Mouse (Mus musculus): ENCODE measurements at regions not wholly inside any gene's neighbourhood (a gene's known extent, or its start where the extent isn't known, plus 50 kb on each side); places are given as distances from the start of the nearest gene placed in this dataset.

DNA sequence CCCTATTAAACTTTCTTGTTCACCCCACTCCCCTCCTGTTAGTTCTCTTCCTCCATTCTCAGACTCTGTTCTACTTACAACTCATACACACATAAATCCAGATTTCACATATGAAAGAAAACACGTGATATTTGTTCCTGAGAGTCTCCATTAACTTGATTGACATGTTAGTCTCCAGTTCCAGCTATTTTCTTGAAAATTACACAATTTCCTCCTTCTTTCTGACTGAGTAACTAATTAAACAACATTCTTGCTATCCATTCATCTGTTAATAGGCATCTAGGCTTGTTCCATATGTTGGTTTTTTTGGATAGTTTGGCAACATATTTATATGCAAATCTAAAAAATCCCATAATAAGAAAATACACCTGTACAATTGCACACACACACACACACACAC, 161.7 kb upstream of the Nr2f1 start:
- no peak for DNase-seq

DNA sequence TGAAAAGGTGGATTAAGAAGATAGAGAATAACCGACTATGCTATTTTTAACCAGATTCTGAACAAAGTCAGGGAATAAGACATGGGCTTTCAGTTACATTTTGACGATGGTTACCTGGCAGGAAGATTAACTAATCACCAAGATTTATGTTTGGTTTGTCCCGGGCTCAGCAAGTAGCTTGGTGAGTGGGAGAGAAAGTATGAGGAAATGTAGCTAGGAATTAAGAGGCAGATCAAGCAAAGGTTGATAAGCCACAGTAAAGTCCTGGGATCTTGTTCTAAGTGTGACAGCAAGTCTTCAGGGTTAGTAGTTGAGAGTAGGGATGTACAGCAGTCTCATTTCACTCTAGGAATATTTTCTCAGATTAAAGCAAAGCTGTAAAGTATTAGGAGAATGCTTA, 149.3 kb upstream of the Nr2f1 start:
- no peak for DNase-seq

DNA sequence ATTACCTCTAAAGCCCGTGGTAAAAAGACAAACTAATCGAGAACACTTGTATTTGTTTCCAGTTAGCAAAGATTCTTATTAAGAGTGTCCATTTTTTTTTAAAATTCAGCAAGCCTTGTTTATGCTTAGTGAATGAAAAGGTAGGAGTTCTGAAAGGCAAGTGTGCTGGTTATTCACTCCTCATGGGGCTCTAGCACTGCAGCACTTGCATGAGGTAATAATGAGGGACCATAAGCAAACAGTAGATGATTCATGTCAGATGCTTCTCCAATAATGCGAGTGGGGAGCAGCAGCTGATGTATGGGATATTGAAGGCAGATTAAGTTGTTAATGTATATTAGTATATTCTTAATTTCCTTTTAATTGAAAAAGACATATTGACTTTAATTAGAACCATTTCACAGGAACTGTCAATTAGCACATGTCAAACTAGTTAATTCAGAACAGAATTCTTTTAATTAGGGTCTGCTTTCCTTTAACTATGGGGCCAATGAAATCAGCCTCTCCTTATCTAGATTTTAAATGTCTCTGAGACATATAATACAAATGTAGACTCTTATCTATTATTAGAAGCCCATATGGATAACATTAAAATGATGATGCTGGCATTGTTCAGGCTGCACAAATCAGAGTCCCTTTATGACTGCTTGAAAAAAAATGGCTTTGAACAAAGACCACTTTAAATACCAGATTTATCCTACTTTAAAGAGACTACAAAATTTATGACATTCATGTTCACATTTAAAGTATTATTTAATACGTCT, 125.1 kb upstream of the Nr2f1 start:
- no peak for DNase-seq

DNA sequence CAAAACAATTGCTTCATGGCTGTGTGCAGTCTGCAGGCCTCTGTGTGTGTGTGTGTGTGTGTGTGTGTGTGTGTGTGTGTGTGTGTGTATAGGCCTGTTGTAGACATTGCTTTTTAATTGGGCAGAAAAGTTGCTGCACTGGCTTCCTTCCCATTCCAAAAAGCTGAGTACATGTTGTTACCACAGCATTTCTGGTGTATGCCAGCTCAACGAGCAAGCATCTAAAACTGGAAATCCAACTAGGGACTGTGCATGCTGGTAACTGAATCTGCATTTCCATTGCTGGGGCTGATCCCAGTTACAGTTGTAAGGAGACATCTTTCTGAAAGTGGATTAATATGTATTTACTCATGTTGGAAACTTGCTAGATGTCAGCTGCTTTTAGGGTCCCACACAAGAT, 123.6 kb upstream of the Nr2f1 start:
- no peak for DNase-seq

DNA sequence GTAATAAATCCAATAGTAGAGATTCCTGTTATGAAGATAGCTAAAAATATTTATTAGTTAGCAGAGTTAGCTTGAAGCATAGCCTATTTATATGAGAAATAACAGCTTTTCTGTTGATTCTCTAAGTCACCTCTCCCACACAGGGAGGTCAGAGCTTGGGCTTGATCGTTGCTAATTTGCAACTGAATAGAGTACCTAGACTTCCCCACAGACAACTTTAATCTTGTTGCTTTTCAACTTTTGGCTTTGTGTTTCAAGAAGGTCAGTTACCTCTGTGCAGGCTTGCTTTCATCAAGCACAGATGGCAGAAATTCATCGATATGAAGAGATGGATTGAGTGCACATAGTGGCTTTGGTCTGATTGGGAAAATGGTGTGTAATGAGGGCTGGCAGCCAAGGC, 118.9 kb upstream of the Nr2f1 start:
- DNase-seq: no peak

DNA sequence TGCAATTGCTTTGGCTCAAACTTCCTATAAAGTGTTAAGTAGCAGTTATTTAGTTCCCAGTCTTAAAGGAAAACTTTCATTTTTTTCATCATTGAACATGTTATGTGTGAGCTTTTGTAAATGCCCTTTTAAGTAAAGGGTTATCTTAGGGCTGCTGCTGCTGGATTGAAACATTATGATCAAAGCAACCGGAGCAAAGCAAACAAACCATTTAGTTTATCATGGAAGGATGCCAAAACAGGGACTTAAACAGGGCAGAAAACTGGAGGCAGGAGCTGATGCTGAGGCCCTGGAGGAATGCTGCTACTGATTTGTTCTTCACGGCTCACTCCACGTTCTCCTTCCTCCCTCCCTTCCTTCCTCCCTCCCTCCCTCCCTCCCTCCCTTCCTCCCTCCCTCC, 111.3 kb upstream of the Nr2f1 start:
- DNase-seq: no peak

Data from kidney, postnatal 36 days (tissue).